Mouse (Mus musculus) testis, adult 2 months (tissue): ENCODE data around the gene Cd96. TPM values are rescaled to one million over a fixed set of nuclear protein-coding genes. Genes with fewer than 3 reads are reported as not detected.

ENCODE experiments used
- H3K27ac ChIP-seq: fragments of 200-500 bp; 2 replicates; pipeline ENCODE4 v1.5.1; 2012; ENCODE audit warnings: low read depth, low read length; ENCODE audit not compliant: control insufficient read depth, insufficient read depth
- H3K27me3 ChIP-seq: fragments of 200-500 bp; 2 replicates; pipeline ENCODE4 v1.6.1; 2012; ENCODE audit warnings: mild to moderate bottlenecking, low read length, moderate library complexity; ENCODE audit not compliant: control insufficient read depth, insufficient read depth
- H3K36me3 ChIP-seq: fragments of 200-500 bp; 2 replicates; pipeline ENCODE4 v1.6.1; 2012; ENCODE audit warnings: mild to moderate bottlenecking, low read length; ENCODE audit not compliant: control insufficient read depth, insufficient read depth
- H3K4me1 ChIP-seq: fragments of 200-500 bp; 2 replicates; pipeline ENCODE4 v1.6.1; 2012; ENCODE audit warnings: low read length; ENCODE audit not compliant: control insufficient read depth, insufficient read depth
- H3K4me3 ChIP-seq: fragments of 200-500 bp; 2 replicates; pipeline ENCODE4 v1.5.1; 2012; ENCODE audit warnings: low read depth, mild to moderate bottlenecking, low read length, moderate library complexity, mixed read lengths; ENCODE audit not compliant: control insufficient read depth
- CTCF ChIP-seq: fragments of 200-500 bp; IDR thresholded peaks from 2 replicates; pipeline ENCODE4 v1.5.1; 2012; ENCODE audit warnings: low read depth, mild to moderate bottlenecking, inconsistent platforms, low read length, moderate library complexity; ENCODE audit not compliant: control insufficient read depth, insufficient read depth, insufficient replicate concordance
- POLR2A ChIP-seq: fragments of 200-500 bp; IDR thresholded peaks from 2 replicates; pipeline ENCODE4 v1.6.1; 2012; ENCODE audit warnings: low read depth, mild to moderate bottlenecking, inconsistent platforms, low read length, moderate library complexity; ENCODE audit not compliant: control insufficient read depth
- polyA plus RNA-seq: library from polyadenylated mRNA; depleted of rRNA; stranded (reverse); fragments of >200 nt; gene quantifications from 2 replicates; pipeline ENCODE4 v1.2.3, GENCODE M21; 2012

Gene Cd96
- polyA plus RNA-seq, 1 experiment: 8.8 TPM

DNA sequence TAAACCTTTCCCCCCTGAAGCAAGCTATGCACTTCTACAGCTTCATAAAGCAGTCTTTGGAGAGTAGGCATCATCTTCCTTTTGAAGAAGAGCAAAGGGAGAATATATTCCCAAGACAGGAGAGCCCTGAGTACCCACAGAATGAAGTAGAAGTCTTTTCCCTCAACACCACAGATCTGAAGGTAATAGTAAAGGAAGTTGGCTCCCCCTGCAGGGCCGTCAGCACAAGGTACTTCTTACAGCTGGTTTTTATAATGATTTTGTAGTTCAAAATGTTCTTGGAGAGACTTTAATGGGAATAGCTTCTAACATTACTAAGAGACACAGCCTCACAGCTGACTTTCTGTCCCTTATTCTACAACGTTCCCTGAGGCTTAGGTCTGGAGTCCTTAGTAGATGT lies 19.8 kb downstream of the Cd96 start:
- TF ChIP-seq POLR2A (no peak), CTCF (no peak)
- peaks cover 7% of the 10 kb centered on the region for H3K4me1 ChIP-seq
- no peaks in the 10 kb centered on the region for H3K36me3 ChIP-seq

DNA sequence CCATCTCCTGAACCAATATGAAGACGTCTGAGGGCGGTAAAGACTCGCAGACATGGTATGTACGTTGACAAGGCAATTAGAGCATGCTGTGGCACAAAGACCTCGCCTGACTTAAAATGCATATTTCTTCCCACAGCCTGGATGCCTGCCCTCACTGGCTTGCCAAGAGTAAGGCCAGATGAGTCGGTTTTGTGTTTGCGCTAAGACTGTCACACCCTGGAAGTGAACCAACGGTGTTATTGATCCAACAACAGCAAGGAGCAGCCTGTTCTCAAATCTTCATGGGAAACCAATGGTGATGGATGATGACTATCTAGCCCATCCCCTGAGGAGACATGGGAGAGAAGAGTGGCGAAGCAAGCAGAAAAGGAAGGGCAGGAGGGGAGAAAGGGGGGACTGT lies 22.6 kb downstream of the Cd96 start:
- TF ChIP-seq CTCF (no peak), POLR2A (no peak)
- no peaks in the 10 kb centered on the region for H3K4me1 ChIP-seq
- no peaks in the 10 kb centered on the region for H3K27me3 ChIP-seq
- H3K4me3 ChIP-seq: no peak overlapping the region
- no peak overlapping the region for H3K27ac ChIP-seq
- H3K36me3 ChIP-seq: no peaks in the 10 kb centered on the region

More for the DNA sequence above, 19.8 kb downstream of the Cd96 start:
- H3K27ac ChIP-seq: no peak overlapping the region
- no peak overlapping the region for H3K4me3 ChIP-seq
- no peaks in the 10 kb centered on the region for H3K27me3 ChIP-seq

DNA sequence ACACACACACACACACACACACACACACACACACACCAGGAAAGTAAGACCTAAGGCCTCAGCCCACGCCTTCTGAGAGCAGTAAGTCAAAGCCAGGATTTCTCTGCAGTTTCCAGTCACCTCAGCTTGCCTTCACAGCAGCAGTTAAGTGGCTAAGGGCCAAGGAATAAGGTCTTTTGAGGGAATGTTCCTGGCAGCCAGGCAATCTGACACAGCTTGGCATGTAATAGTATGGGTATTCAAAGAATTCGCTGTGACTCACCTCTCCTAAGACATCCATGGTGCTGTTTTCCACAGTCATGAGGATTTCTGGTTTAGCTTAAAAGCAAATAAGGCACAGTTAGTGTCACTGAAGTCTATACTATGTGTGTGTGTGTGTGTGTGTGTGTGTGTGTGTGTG lies 25.6 kb downstream of the Cd96 start:
- TF ChIP-seq CTCF (no peak), POLR2A (no peak)
- Histone ChIP-seq H3K36me3 (no peaks in the 10 kb centered on the region), H3K27ac (no peak overlapping the region), H3K4me3 (no peak overlapping the region), H3K4me1 (no peaks in the 10 kb centered on the region), H3K27me3 (no peaks in the 10 kb centered on the region)

DNA sequence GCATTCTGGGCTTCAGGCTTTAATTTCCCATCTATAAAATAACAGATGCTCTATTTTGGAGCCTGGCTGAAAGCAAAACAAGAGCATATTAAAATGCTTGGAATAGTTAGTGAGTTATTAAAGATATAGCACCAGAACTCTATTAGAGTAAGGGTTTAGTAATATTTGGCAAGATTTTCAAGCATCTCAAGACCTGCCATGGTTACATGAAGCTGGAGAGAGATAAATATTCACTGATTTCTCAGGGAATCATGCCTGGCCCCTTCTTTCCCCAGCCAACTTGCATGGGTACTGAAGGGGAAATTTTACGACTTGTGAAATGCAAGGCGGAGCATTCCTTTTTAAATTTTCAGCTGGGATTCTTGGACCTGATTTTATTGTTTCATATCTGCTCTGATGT lies 27.1 kb downstream of the Cd96 start:
- H3K36me3 ChIP-seq: no peaks in the 10 kb centered on the region
- no peak overlapping the region for H3K4me3 ChIP-seq
- H3K4me1 ChIP-seq: no peaks in the 10 kb centered on the region
- H3K27ac ChIP-seq: no peak overlapping the region
- H3K27me3 ChIP-seq: no peaks in the 10 kb centered on the region
- TF ChIP-seq CTCF (no peak), POLR2A (no peak)

DNA sequence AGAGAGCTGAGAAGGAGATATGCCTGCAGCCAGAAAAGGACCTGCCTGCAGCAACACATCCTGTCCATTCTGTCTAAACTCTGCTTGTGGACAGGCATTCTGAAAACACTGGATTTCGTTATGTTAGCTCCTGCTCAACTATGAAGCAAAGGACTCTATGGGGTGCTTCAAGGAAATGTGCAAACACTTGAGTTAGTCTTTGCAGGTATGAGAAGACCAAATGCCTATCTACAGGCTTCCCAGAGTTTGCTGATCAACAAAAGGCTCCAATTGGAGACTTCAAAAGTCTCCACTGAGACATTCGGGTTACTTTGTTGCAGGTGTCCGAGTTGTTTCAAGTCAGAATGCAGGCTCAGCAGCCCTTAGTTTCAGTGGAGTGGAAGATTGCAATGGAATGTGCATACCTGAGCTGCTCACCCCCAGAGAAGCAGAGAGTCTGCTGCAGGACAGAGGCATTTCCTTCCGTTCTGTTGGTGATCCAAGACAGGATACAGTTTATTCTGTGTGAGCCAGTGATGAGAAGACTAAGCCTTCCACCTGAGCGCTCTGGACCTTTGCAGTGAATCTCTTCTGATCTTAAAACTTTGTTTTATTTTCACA lies 33.1 kb downstream of the Cd96 start:
- Histone ChIP-seq H3K4me1 (no peaks in the 10 kb centered on the region), H3K4me3 (no peak overlapping the region), H3K27me3 (no peaks in the 10 kb centered on the region), H3K36me3 (no peaks in the 10 kb centered on the region), H3K27ac (no peak overlapping the region)
- TF ChIP-seq CTCF: no peak
- TF ChIP-seq POLR2A: no peak

DNA sequence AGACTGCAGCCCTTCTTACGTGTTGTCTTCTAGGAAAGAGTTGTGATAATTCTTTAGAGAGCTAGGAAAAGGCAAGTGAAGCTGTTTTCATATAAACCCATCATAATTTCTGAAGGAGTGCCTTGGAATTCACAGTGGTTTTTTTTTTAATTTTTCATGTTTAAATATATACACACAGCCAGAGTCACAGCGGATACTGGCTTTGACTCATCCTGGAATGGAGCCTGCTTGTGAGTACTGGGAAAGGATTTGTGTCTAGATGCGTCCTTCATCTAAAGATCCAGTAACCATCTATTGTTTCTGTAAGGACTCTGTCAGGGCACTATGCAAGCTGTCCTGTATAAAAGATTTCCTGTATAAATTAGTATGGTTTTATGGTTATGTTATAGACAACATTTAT lies 52.1 kb downstream of the Cd96 start:
- H3K27me3 ChIP-seq: no peaks in the 10 kb centered on the region
- no peak for TF ChIP-seq POLR2A

DNA sequence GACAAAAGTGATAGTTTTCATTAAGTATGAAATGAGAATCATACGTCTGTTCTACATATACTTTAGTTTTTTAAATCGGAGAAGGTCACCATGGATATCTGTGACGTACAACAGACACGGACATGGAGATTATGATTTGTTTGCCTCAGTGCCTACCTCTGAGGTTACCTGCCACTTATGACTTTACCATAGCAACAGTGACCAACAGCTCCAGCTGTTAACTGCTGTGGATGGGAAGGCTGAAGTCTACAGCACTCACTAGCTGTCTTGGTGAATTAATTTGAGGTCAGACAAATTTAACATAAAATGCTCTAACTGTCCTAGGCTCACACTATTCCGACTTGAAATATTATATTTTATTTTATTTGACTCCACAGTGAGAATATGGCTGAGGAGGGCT lies 56.8 kb downstream of the Cd96 start:
- no peak overlapping the region for H3K27ac ChIP-seq
- TF ChIP-seq CTCF: no peak
- TF ChIP-seq POLR2A: no peak
- no peaks in the 10 kb centered on the region for H3K4me1 ChIP-seq
- no peaks in the 10 kb centered on the region for H3K36me3 ChIP-seq
- H3K4me3 ChIP-seq: no peak overlapping the region
- no peaks in the 10 kb centered on the region for H3K27me3 ChIP-seq

More for the DNA sequence above, 52.1 kb downstream of the Cd96 start:
- no peak overlapping the region for H3K27ac ChIP-seq
- no peak overlapping the region for H3K4me3 ChIP-seq
- no peaks in the 10 kb centered on the region for H3K4me1 ChIP-seq
- H3K36me3 ChIP-seq: no peaks in the 10 kb centered on the region

DNA sequence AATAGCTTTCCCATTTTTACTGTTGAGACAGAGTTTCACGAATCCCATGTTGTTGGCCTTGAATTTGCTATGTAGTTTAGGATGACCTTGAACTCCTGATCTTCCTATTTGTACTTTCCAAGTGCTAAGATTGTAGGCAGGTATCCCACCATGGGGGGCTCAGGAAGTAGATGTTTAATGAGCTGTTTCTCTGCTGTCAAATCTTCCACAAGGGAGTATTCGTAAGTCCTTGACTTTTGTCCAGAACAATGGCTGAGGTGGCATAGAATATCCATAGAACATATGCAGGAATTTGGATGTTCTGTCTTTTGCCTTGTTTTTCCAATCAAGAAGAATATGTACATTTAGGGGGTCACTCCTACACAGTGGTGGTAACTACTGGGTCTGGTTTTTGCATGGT lies 73.1 kb downstream of the Cd96 start:
- Histone ChIP-seq H3K4me1 (no peaks in the 10 kb centered on the region), H3K27ac (no peak overlapping the region), H3K27me3 (no peaks in the 10 kb centered on the region), H3K4me3 (no peak overlapping the region), H3K36me3 (no peaks in the 10 kb centered on the region)
- TF ChIP-seq CTCF (no peak), POLR2A (no peak)
